Mouse (Mus musculus) liver, embryonic 14.5 days (tissue): ENCODE data around the gene Clec2i. TPM values are rescaled to one million over a fixed set of nuclear protein-coding genes. Genes with fewer than 3 reads are reported as not detected.

ENCODE experiments used
- ATAC-seq: fragments of 200-750 bp; cut with Nextera tagmentation; 2 replicates; pipeline ENCODE4 v1.8.0; 2017; ENCODE audit warnings: moderate number of reproducible peaks, mild to moderate bottlenecking, moderate library complexity; ENCODE audit not compliant: insufficient read depth
- DNase-seq, 3 experiments: peaks; one replicate each; pipeline ENCODE4 v3.0.0-alpha.2; 2012 to 2013; ENCODE audit warnings: low read depth in 3 of 3, low spot score in 3 of 3
- H3K27ac ChIP-seq: fragments of 300-500 bp; sonication (generic); 2 replicates; pipeline ENCODE4 v1.5.1; 2014; ENCODE audit warnings: moderate library complexity, mild to moderate bottlenecking, control low read depth, inconsistent platforms
- H3K27me3 ChIP-seq: fragments of 300-500 bp; sonication (generic); 2 replicates; pipeline ENCODE4 v1.6.1; 2014; ENCODE audit warnings: mild to moderate bottlenecking, low read length, moderate library complexity; ENCODE audit not compliant: control insufficient read depth, insufficient read depth
- H3K36me3 ChIP-seq: fragments of 300-500 bp; sonication (generic); replicated peaks from 2 replicates; pipeline ENCODE4 v1.6.1; 2014; ENCODE audit warnings: low read depth; ENCODE audit not compliant: control insufficient read depth, insufficient read depth
- H3K4me1 ChIP-seq, 2 experiments: fragments of 200-500 bp in 1 of 2; fragments of 300-500 bp in 1 of 2; sonication (generic) in 1 of 2; replicated peaks; 2 replicates each; pipeline ENCODE4 v1.6.1; 2012 to 2014; ENCODE audit warnings: antibody characterized with exemption in 1 of 2, inconsistent platforms in 1 of 2, low read length in 1 of 2; ENCODE audit not compliant: control insufficient read depth in 2 of 2, insufficient read depth in 2 of 2
- H3K4me2 ChIP-seq: fragments of 300-500 bp; sonication (generic); 2 replicates; pipeline ENCODE4 v1.6.1; 2014; ENCODE audit warnings: low read depth, mild to moderate bottlenecking, control low read depth, moderate library complexity
- H3K4me3 ChIP-seq, 2 experiments: fragments of 200-500 bp in 1 of 2; fragments of 300-500 bp in 1 of 2; sonication (generic) in 1 of 2; 2 replicates each; pipeline ENCODE4 v1.5.1; 2012 to 2014; ENCODE audit warnings: low read depth in 2 of 2, low read length in 2 of 2, mild to moderate bottlenecking in 2 of 2, control low read depth in 1 of 2, inconsistent platforms in 1 of 2, moderate library complexity in 1 of 2; ENCODE audit not compliant: insufficient read depth in 1 of 2
- H3K9ac ChIP-seq: fragments of 300-500 bp; sonication (generic); replicated peaks from 2 replicates; pipeline ENCODE4 v1.6.1; 2014; ENCODE audit warnings: mild to moderate bottlenecking, control low read depth, moderate library complexity
- H3K9me3 ChIP-seq: fragments of 300-500 bp; sonication (generic); 2 replicates; pipeline ENCODE4 v1.6.1; 2016; ENCODE audit warnings: low read length, mixed read lengths; ENCODE audit not compliant: control insufficient read depth
- CTCF ChIP-seq: IDR thresholded peaks from 2 replicates; pipeline ENCODE4 v1.5.1; 2016; ENCODE audit warnings: antibody characterized with exemption, low read depth, control low read depth
- EP300 ChIP-seq: IDR thresholded peaks from 2 replicates; pipeline ENCODE4 v1.6.1; 2016; ENCODE audit warnings: antibody characterized with exemption, low read depth
- WGBS: fragments of 180-500 bp; shearing (Covaris S2); extraction: QIAGEN DNeasy Blood & Tissue Kit; methylation state at CpG from one replicate; pipeline ENCODE4 v1.1.7; 2014; ENCODE audit not compliant: insufficient replicate concordance; 5-methylcytosine and 5-hydroxymethylcytosine counted together
- polyA plus RNA-seq, 2 experiments: library from polyadenylated mRNA; depleted of rRNA in 1 of 2; stranded (reverse) in 1 of 2; unstranded in 1 of 2; fragments of >200 nt; fragmentation: Nextera tagmentation in 1 of 2; extraction: Ambion mirVana in 1 of 2; gene quantifications; 2 replicates each; pipeline versions ENCODE4 v1.2.1 to v1.2.3; 2012 to 2014

Clec2i gene
- polyA plus RNA-seq, 2 experiments: 0.08 to 0.10 TPM

GRCm38 (mm10) chr6:128844586-128845080 lies 42.8 kb upstream of the Clec2i start:
- no peaks in the 10 kb centered on the region for H3K27me3 ChIP-seq
- H3K9me3 ChIP-seq: no peaks in the 10 kb centered on the region
- no peak overlapping the region; the same call in none of the 2 replicates for H3K4me2 ChIP-seq
- peaks cover 3 to 21% of the 10 kb centered on the region in 2 experiments for H3K4me1 ChIP-seq
- DNase-seq (no peak), ATAC-seq (no peak)
- 71% methylated on average over 5 of the region's 5 CpGs for WGBS
- no peak overlapping the region for H3K9ac ChIP-seq
- H3K27ac ChIP-seq: no peak overlapping the region
- no peak overlapping the region for H3K4me3 ChIP-seq
- no peak for TF ChIP-seq CTCF
- no peak for TF ChIP-seq EP300
- H3K36me3 ChIP-seq: no peaks in the 10 kb centered on the region

GRCm38 (mm10) chr6:128845319-128845979 lies 41.9 kb upstream of the Clec2i start:
- peak overlapping the region in 1 of 2 experiments; percentile 33; a peak in 1 of 4 replicates for H3K4me3 ChIP-seq
- peak; percentile 100 for TF ChIP-seq CTCF
- no peak for TF ChIP-seq EP300
- peak; percentile 59 for ATAC-seq
- H3K4me2 ChIP-seq: peak overlapping the region; percentile 47
- peaks cover 3 to 21% of the 10 kb centered on the region in 2 experiments; a peak in 3 of 4 replicates for H3K4me1 ChIP-seq
- 0 out of 2 replicates have a peak overlapping the region, but pooled peaks have one; percentile 13 for H3K9ac ChIP-seq
- no peaks in the 10 kb centered on the region for H3K9me3 ChIP-seq
- WGBS: 12% methylated on average over 7 of the region's 7 CpGs
- no peaks in the 10 kb centered on the region for H3K36me3 ChIP-seq
- peak overlapping the region; percentile 63 for H3K27ac ChIP-seq
- H3K27me3 ChIP-seq: no peaks in the 10 kb centered on the region
- peak; percentile 71 to 80 (median 77) for DNase-seq

GRCm38 (mm10) chr6:128845998-128846542 lies 41.3 kb upstream of the Clec2i start:
- H3K4me3 ChIP-seq: no peak overlapping the region
- no peaks in the 10 kb centered on the region for H3K9me3 ChIP-seq
- H3K27me3 ChIP-seq: no peaks in the 10 kb centered on the region
- H3K9ac ChIP-seq: no peak overlapping the region
- no peaks in the 10 kb centered on the region for H3K36me3 ChIP-seq
- no peak for TF ChIP-seq CTCF
- TF ChIP-seq EP300: no peak
- no peak overlapping the region for H3K4me2 ChIP-seq
- peak; percentile 47 for ATAC-seq
- no peak overlapping the region for H3K27ac ChIP-seq
- 38% methylated on average over 6 of the region's 9 CpGs for WGBS
- H3K4me1 ChIP-seq: peaks cover 3 to 21% of the 10 kb centered on the region in 2 experiments; a peak in 3 of 4 replicates
- no peak for DNase-seq

GRCm38 (mm10) chr6:128847401-128847800 lies 40.0 kb upstream of the Clec2i start:
- ATAC-seq: no peak
- Histone ChIP-seq H3K9me3 (no peaks in the 10 kb centered on the region), H3K27ac (no peak overlapping the region), H3K4me2 (no peak overlapping the region), H3K36me3 (no peaks in the 10 kb centered on the region), H3K27me3 (no peaks in the 10 kb centered on the region), H3K4me3 (no peak overlapping the region), H3K4me1 (peaks cover 3 to 19% of the 10 kb centered on the region in 2 experiments; a peak in 3 of 4 replicates), H3K9ac (no peak overlapping the region)
- WGBS: 80% methylated on average over 4 of the region's 4 CpGs
- TF ChIP-seq CTCF: no peak
- no peak for TF ChIP-seq EP300
- no peak for DNase-seq

- ATAC-seq (no peak), DNase-seq (no peak)
- Histone ChIP-seq H3K4me2 (no peak overlapping the region), H3K27ac (no peak overlapping the region), H3K36me3 (no peaks in the 10 kb centered on the region), H3K9me3 (no peaks in the 10 kb centered on the region), H3K27me3 (no peaks in the 10 kb centered on the region), H3K4me3 (no peak overlapping the region), H3K4me1 (peaks cover 0 to 12% of the 10 kb centered on the region in 2 experiments; a peak in 2 of 4 replicates), H3K9ac (no peak overlapping the region)
- WGBS: 38% methylated on average over 2 of the region's 2 CpGs
- TF ChIP-seq CTCF (peak; percentile 72), EP300 (no peak)
Observed at GRCm38 (mm10) chr6:128849902-128850301, 37.5 kb upstream of the Clec2i start.
